Mouse (Mus musculus) erythroblast, embryonic 14.5 days (primary cell): ENCODE measurements around the gene Gm14781. TPM values are rescaled to one million over a fixed set of nuclear protein-coding genes. Genes with fewer than 3 reads are reported as not detected.
"Not testable (repeated sequence)": the region's sequence is repeated elsewhere in the genome, so short reads cannot be mapped to it uniquely, and the experiment has no call there.

Experiments used
- H3K27me3 ChIP-seq: 2 replicates; pipeline ENCODE4 v1.6.1; 2012; ENCODE audit warnings: inconsistent platforms; ENCODE audit not compliant: control insufficient read depth
- H3K36me3 ChIP-seq: 2 replicates; pipeline ENCODE4 v1.6.1; 2012; ENCODE audit warnings: mild to moderate bottlenecking, inconsistent platforms; ENCODE audit not compliant: control insufficient read depth
- H3K4me1 ChIP-seq: 2 replicates; pipeline ENCODE4 v1.6.1; 2012; ENCODE audit warnings: inconsistent platforms; ENCODE audit not compliant: control insufficient read depth
- H3K4me3 ChIP-seq: replicated peaks from 2 replicates; pipeline ENCODE3; 2012; ENCODE audit warnings: moderate library complexity, mild to moderate bottlenecking, inconsistent platforms
- H3K9me3 ChIP-seq: 2 replicates; pipeline ENCODE4 v1.6.1; 2012; ENCODE audit warnings: low read length, inconsistent platforms, mixed read lengths; ENCODE audit not compliant: control insufficient read depth
- polyA plus RNA-seq: library from polyadenylated mRNA; stranded (reverse); fragments of >175 nt; gene quantifications from 2 replicates; pipeline ENCODE4 v1.2.3, GENCODE M21; 2012

Gm14781 gene
- not detected in 2 replicates for polyA plus RNA-seq

DNA sequence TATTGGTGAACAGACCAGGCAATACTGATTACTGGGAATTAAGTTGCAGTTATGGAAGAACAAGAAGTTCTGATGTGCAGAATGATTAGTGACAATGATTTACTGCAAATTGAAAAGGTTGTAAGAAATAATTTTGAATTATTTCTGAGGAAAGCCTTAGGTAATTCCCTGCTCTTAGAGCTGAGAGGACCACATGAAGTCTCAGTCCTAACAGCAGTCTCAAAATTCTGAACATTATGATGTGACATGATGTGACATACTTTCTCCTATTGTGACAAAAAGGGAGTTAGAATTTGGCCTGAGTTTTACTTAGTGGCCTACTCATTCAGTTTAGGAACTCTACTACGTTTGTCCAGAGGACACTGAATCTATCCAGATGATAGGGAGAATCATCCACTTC, at the start of gene Gm14781:
TSS of gene Gm14781 (plus strand) at position 301 of the 400 bp plus-strand sequence.
- not testable (repeated sequence) for H3K27me3 ChIP-seq, H3K4me1 ChIP-seq, H3K9me3 ChIP-seq, H3K36me3 ChIP-seq, H3K4me3 ChIP-seq

DNA sequence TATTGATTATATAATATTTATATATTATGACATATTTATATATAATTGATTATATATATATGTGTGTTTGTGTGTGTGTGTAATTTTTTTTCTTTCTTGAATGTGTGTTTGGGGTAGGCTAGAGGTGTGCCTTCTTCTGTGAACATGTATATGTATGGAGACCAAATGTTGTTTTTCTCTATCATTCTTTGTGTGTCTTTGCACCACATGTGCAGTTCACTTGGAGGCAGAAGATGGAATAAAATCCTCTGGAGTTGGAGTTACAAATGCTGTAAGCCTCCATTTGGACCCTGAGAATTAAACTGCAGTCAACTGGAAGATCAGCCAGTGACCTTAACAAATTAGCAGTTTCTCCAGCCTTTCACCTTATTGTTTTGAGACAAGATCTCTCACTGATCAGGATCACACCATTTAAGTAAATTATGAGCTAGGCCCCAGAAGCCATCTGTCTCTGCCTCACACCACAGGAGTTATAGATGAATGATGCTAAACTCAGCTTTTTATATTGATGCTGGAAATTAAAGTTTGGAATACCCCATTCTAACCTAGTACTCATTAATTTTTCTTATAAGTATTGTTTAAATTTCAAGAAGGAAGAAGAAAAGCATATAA, 23.1 kb downstream of the Gm14781 start:
- not testable (repeated sequence) for H3K4me1 ChIP-seq, H3K36me3 ChIP-seq, H3K4me3 ChIP-seq, H3K27me3 ChIP-seq, H3K9me3 ChIP-seq

Other genes with a start within 250 kb of the Gm14781 start
- gene Gm5072, start 239.7 kb upstream of the Gm14781 start, polyA plus RNA-seq: not detected in 2 replicates
- gene Gm8914, start 152.1 kb upstream of the Gm14781 start, polyA plus RNA-seq: not detected in 2 replicates
- not detected in 2 replicates for gene 1700084M14Rik, start 56.3 kb upstream of the Gm14781 start, polyA plus RNA-seq
- not detected in 2 replicates for gene Mageb5, start 150.8 kb downstream of the Gm14781 start, polyA plus RNA-seq